Mouse (Mus musculus) urinary bladder, postnatal 25 days (tissue): Measurements from ENCODE around the gene Rtl5.
"Not testable (repeated sequence)": the region's sequence is repeated elsewhere in the genome, so short reads cannot be mapped to it uniquely, and the experiment has no call there.

Experiments used
- DNase-seq: peaks from one replicate; pipeline ENCODE4 v3.0.0; 2022; ENCODE audit warnings: low spot score

Rtl5 gene

GRCm38 (mm10) chrX:102070591-102071471, at the start of gene Rtl5:
Gene Rtl5, minus strand, starts transcription at chrX:102071304.
- peak; percentile 22 for DNase-seq

- peak; percentile 84 for DNase-seq
Observed at GRCm38 (mm10) chrX:102119042-102119864, 48.1 kb upstream of the Rtl5 start, which contains the start of gene Pin4. Gene Pin4, plus strand, starts transcription at chrX:102119447.

GRCm38 (mm10) chrX:102115676-102116075, 44.6 kb upstream of the Rtl5 start:
- no peak for DNase-seq

- DNase-seq = not testable (repeated sequence)
Observed at GRCm38 (mm10) chrX:102109349-102109748, 38.2 kb upstream of the Rtl5 start.

- not testable (repeated sequence) for DNase-seq
Observed at GRCm38 (mm10) chrX:102103830-102104229, 32.7 kb upstream of the Rtl5 start.

GRCm38 (mm10) chrX:102101886-102102285, 30.8 kb upstream of the Rtl5 start:
- DNase-seq = no peak

GRCm38 (mm10) chrX:102094381-102094904, 23.3 kb upstream of the Rtl5 start:
- DNase-seq = no peak

GRCm38 (mm10) chrX:102090605-102091004, 19.5 kb upstream of the Rtl5 start:
- DNase-seq = no peak

- DNase-seq = no peak
Observed at GRCm38 (mm10) chrX:102085798-102086443, 14.8 kb upstream of the Rtl5 start.

GRCm38 (mm10) chrX:102082340-102082739, 11.2 kb upstream of the Rtl5 start:
- no peak for DNase-seq

GRCm38 (mm10) chrX:102081573-102082279, 10.6 kb upstream of the Rtl5 start:
- no peak for DNase-seq

- no peak for DNase-seq
Observed at GRCm38 (mm10) chrX:102081076-102081475, 10.0 kb upstream of the Rtl5 start.

GRCm38 (mm10) chrX:102076886-102077765, 6.0 kb upstream of the Rtl5 start:
- no peak for DNase-seq

- DNase-seq = no peak
Observed at GRCm38 (mm10) chrX:102075158-102075557, 4.1 kb upstream of the Rtl5 start.

GRCm38 (mm10) chrX:102074435-102074834, 3.3 kb upstream of the Rtl5 start:
- DNase-seq = no peak

- DNase-seq = no peak
Observed at GRCm38 (mm10) chrX:102073605-102074325, 2.7 kb upstream of the Rtl5 start.

GRCm38 (mm10) chrX:102071517-102071916, 413 bp upstream of the Rtl5 start:
- no peak for DNase-seq

GRCm38 (mm10) chrX:102068811-102069540, 2.1 kb downstream of the Rtl5 start:
- DNase-seq = no peak

GRCm38 (mm10) chrX:102067118-102067517, 4.0 kb downstream of the Rtl5 start:
- no peak for DNase-seq
